Mouse (Mus musculus): ENCODE measurements at regions not wholly inside any gene's neighbourhood (a gene's known extent, or its start where the extent isn't known, plus 50 kb on each side); places are given as distances from the start of the nearest gene placed in this dataset.
"Not testable (repeated sequence)": the region's sequence is repeated elsewhere in the genome, so short reads cannot be mapped to it uniquely, and the experiment has no call there.

GRCm38 (mm10) chr12:8090279-8090626 lies 112.8 kb downstream of the Apob start:
- H3K9me3 ChIP-seq (ENCODE audit: control insufficient read depth, low read depth, low read length): no peaks in the 10 kb centered on the region
- H3K4me2 ChIP-seq (replicated peaks; ENCODE audit: low read depth, low read length): no peak overlapping the region
- no peaks in the 10 kb centered on the region for H3K27me3 ChIP-seq (ENCODE audit: control insufficient read depth, insufficient read depth, low read length)
- ATAC-seq (ENCODE audit: insufficient number of reproducible peaks, insufficient read depth, low FRiP score, low read depth): no peak
- no peaks in the 10 kb centered on the region for H3K4me1 ChIP-seq (ENCODE audit: control insufficient read depth, insufficient read depth, low read length)
- H3K27ac ChIP-seq (ENCODE audit: low read length): no peak overlapping the region
- 53% methylated on average over 2 of the region's 2 CpGs for WGBS
- H3K36me3 ChIP-seq (ENCODE audit: control insufficient read depth, insufficient read depth, low read length): no peaks in the 10 kb centered on the region
- H3K4me3 ChIP-seq (ENCODE audit: low read depth, low read length): no peak overlapping the region
- H3K9ac ChIP-seq (replicated peaks; ENCODE audit: low read depth, low read length): no peak overlapping the region

- H3K9ac ChIP-seq (replicated peaks; ENCODE audit: low read depth, low read length): no peak overlapping the region
- no peak overlapping the region for H3K4me3 ChIP-seq (ENCODE audit: low read depth, low read length)
- no peak overlapping the region for H3K27ac ChIP-seq (ENCODE audit: low read length)
- H3K36me3 ChIP-seq (ENCODE audit: control insufficient read depth, insufficient read depth, low read length): no peaks in the 10 kb centered on the region
- ATAC-seq (ENCODE audit: insufficient number of reproducible peaks, insufficient read depth, low FRiP score, low read depth): no peak
- H3K4me2 ChIP-seq (replicated peaks; ENCODE audit: low read depth, low read length): no peak overlapping the region
- no peaks in the 10 kb centered on the region for H3K9me3 ChIP-seq (ENCODE audit: control insufficient read depth, low read depth, low read length)
- H3K27me3 ChIP-seq (ENCODE audit: control insufficient read depth, insufficient read depth, low read length): no peaks in the 10 kb centered on the region
- H3K4me1 ChIP-seq (ENCODE audit: control insufficient read depth, insufficient read depth, low read length): no peaks in the 10 kb centered on the region
- 88% methylated on average over 1 of the region's 1 CpGs for WGBS
Observed at GRCm38 (mm10) chr12:8093437-8093836, 114.5 kb upstream of the Ldah start.

- no peaks in the 10 kb centered on the region for H3K9me3 ChIP-seq (ENCODE audit: control insufficient read depth, low read depth, low read length)
- 57% methylated on average over 2 of the region's 2 CpGs for WGBS
- no peaks in the 10 kb centered on the region for H3K27me3 ChIP-seq (ENCODE audit: control insufficient read depth, insufficient read depth, low read length)
- no peak for ATAC-seq (ENCODE audit: insufficient number of reproducible peaks, insufficient read depth, low FRiP score, low read depth)
- no peak overlapping the region for H3K27ac ChIP-seq (ENCODE audit: low read length)
- H3K4me2 ChIP-seq (replicated peaks; ENCODE audit: low read depth, low read length): no peak overlapping the region
- no peak overlapping the region for H3K9ac ChIP-seq (replicated peaks; ENCODE audit: low read depth, low read length)
- no peaks in the 10 kb centered on the region for H3K4me1 ChIP-seq (ENCODE audit: control insufficient read depth, insufficient read depth, low read length)
- no peaks in the 10 kb centered on the region for H3K36me3 ChIP-seq (ENCODE audit: control insufficient read depth, insufficient read depth, low read length)
- no peak overlapping the region for H3K4me3 ChIP-seq (ENCODE audit: low read depth, low read length)
Observed at GRCm38 (mm10) chr12:8095946-8096345, 112.0 kb upstream of the Ldah start.

GRCm38 (mm10) chr12:8098395-8098794 lies 109.5 kb upstream of the Ldah start:
- H3K4me3 ChIP-seq (ENCODE audit: low read depth, low read length); H3K9me3 ChIP-seq (ENCODE audit: control insufficient read depth, low read depth, low read length); H3K4me2 ChIP-seq (replicated peaks; ENCODE audit: low read depth, low read length); H3K4me1 ChIP-seq (ENCODE audit: control insufficient read depth, insufficient read depth, low read length); H3K36me3 ChIP-seq (ENCODE audit: control insufficient read depth, insufficient read depth, low read length); H3K9ac ChIP-seq (replicated peaks; ENCODE audit: low read depth, low read length); H3K27ac ChIP-seq (ENCODE audit: low read length); ATAC-seq (ENCODE audit: insufficient number of reproducible peaks, insufficient read depth, low FRiP score, low read depth); H3K27me3 ChIP-seq (ENCODE audit: control insufficient read depth, insufficient read depth, low read length): not testable (repeated sequence)
- WGBS: 84% methylated on average over 2 of the region's 2 CpGs

GRCm38 (mm10) chr12:8099114-8099513 lies 108.8 kb upstream of the Ldah start:
- no peak for ATAC-seq (ENCODE audit: insufficient number of reproducible peaks, insufficient read depth, low FRiP score, low read depth)
- Histone ChIP-seq H3K4me1 (ENCODE audit: control insufficient read depth, insufficient read depth, low read length) (no peaks in the 10 kb centered on the region), H3K27me3 (ENCODE audit: control insufficient read depth, insufficient read depth, low read length) (no peaks in the 10 kb centered on the region), H3K4me3 (ENCODE audit: low read depth, low read length) (no peak overlapping the region), H3K9me3 (ENCODE audit: control insufficient read depth, low read depth, low read length) (no peaks in the 10 kb centered on the region), H3K27ac (ENCODE audit: low read length) (no peak overlapping the region), H3K9ac (replicated peaks; ENCODE audit: low read depth, low read length) (no peak overlapping the region), H3K4me2 (replicated peaks; ENCODE audit: low read depth, low read length) (no peak overlapping the region), H3K36me3 (ENCODE audit: control insufficient read depth, insufficient read depth, low read length) (no peaks in the 10 kb centered on the region)
- WGBS: 83% methylated on average over 2 of the region's 2 CpGs

- Histone ChIP-seq H3K9ac (replicated peaks; ENCODE audit: low read depth, low read length) (no peak overlapping the region), H3K4me3 (ENCODE audit: low read depth, low read length) (no peak overlapping the region), H3K27me3 (ENCODE audit: control insufficient read depth, insufficient read depth, low read length) (no peaks in the 10 kb centered on the region), H3K4me2 (replicated peaks; ENCODE audit: low read depth, low read length) (no peak overlapping the region), H3K4me1 (ENCODE audit: control insufficient read depth, insufficient read depth, low read length) (no peaks in the 10 kb centered on the region), H3K9me3 (ENCODE audit: control insufficient read depth, low read depth, low read length) (no peaks in the 10 kb centered on the region), H3K27ac (ENCODE audit: low read length) (no peak overlapping the region), H3K36me3 (ENCODE audit: control insufficient read depth, insufficient read depth, low read length) (no peaks in the 10 kb centered on the region)
- no peak for ATAC-seq (ENCODE audit: insufficient number of reproducible peaks, insufficient read depth, low FRiP score, low read depth)
- WGBS: 41% methylated on average over 2 of the region's 2 CpGs
Observed at GRCm38 (mm10) chr12:8099821-8100220, 108.1 kb upstream of the Ldah start.

GRCm38 (mm10) chr12:8101837-8102236 lies 106.1 kb upstream of the Ldah start:
- Histone ChIP-seq H3K27ac (ENCODE audit: low read length) (no peak overlapping the region), H3K4me3 (ENCODE audit: low read depth, low read length) (no peak overlapping the region), H3K9ac (replicated peaks; ENCODE audit: low read depth, low read length) (no peak overlapping the region), H3K9me3 (ENCODE audit: control insufficient read depth, low read depth, low read length) (no peaks in the 10 kb centered on the region), H3K4me2 (replicated peaks; ENCODE audit: low read depth, low read length) (no peak overlapping the region), H3K27me3 (ENCODE audit: control insufficient read depth, insufficient read depth, low read length) (no peaks in the 10 kb centered on the region), H3K4me1 (ENCODE audit: control insufficient read depth, insufficient read depth, low read length) (no peaks in the 10 kb centered on the region), H3K36me3 (ENCODE audit: control insufficient read depth, insufficient read depth, low read length) (no peaks in the 10 kb centered on the region)
- ATAC-seq (ENCODE audit: insufficient number of reproducible peaks, insufficient read depth, low FRiP score, low read depth): no peak
- WGBS: 81% methylated on average over 8 of the region's 8 CpGs

- no peak overlapping the region for H3K4me3 ChIP-seq (ENCODE audit: low read depth, low read length)
- H3K27me3 ChIP-seq (ENCODE audit: control insufficient read depth, insufficient read depth, low read length): no peaks in the 10 kb centered on the region
- no peak for ATAC-seq (ENCODE audit: insufficient number of reproducible peaks, insufficient read depth, low FRiP score, low read depth)
- no peaks in the 10 kb centered on the region for H3K9me3 ChIP-seq (ENCODE audit: control insufficient read depth, low read depth, low read length)
- no peak overlapping the region for H3K27ac ChIP-seq (ENCODE audit: low read length)
- H3K4me1 ChIP-seq (ENCODE audit: control insufficient read depth, insufficient read depth, low read length): no peaks in the 10 kb centered on the region
- 77% methylated on average over 9 of the region's 9 CpGs for WGBS
- H3K36me3 ChIP-seq (ENCODE audit: control insufficient read depth, insufficient read depth, low read length): no peaks in the 10 kb centered on the region
- H3K4me2 ChIP-seq (replicated peaks; ENCODE audit: low read depth, low read length): no peak overlapping the region
- H3K9ac ChIP-seq (replicated peaks; ENCODE audit: low read depth, low read length): no peak overlapping the region
Observed at GRCm38 (mm10) chr12:8103259-8103658, 104.6 kb upstream of the Ldah start.

- WGBS: 52% methylated on average over 4 of the region's 4 CpGs
Observed at GRCm38 (mm10) chr12:8107137-8107536, 100.8 kb upstream of the Ldah start.

More at GRCm38 (mm10) chr12:8107137-8107536, 100.8 kb upstream of the Ldah start:
- Histone ChIP-seq H3K4me1 (ENCODE audit: control insufficient read depth, insufficient read depth, low read length) (no peaks in the 10 kb centered on the region), H3K4me2 (replicated peaks; ENCODE audit: low read depth, low read length) (no peak overlapping the region), H3K4me3 (ENCODE audit: low read depth, low read length) (no peak overlapping the region), H3K9me3 (ENCODE audit: control insufficient read depth, low read depth, low read length) (no peaks in the 10 kb centered on the region), H3K27me3 (ENCODE audit: control insufficient read depth, insufficient read depth, low read length) (no peaks in the 10 kb centered on the region), H3K27ac (ENCODE audit: low read length) (no peak overlapping the region), H3K9ac (replicated peaks; ENCODE audit: low read depth, low read length) (no peak overlapping the region), H3K36me3 (ENCODE audit: control insufficient read depth, insufficient read depth, low read length) (no peaks in the 10 kb centered on the region)
- ATAC-seq (ENCODE audit: insufficient number of reproducible peaks, insufficient read depth, low FRiP score, low read depth): no peak
